In the genomic region with DNA sequence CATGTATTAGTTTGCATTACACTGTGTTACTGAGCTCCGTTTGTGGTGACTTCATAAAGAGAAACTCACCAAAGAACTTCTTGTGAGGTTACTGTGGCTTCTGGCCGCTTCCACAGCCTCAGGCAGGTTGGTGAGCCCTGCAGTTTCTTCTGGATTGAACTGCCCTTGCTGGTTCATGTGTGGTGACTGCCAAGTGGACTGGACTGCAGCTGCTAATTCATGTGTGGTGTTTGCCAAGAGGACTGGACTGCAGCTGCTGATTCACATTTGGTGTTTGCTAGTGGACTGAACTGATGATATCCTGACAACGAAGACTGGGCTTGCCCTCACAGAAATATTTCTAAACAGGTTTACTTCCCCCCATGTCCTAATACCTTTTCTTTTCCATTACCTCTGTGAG, we compare ENCODE assay signal across 34 mouse cellular contexts.
"Had no signal": no experiment of that assay in that cellular context is flagged by ENCODE, and none has a peak within 500 bp of the region (broad histone marks: within the 10 kb centered on the region; RNA-seq: fewer than 3 reads in every experiment).

No protein-coding gene starts in this region.

- H3K27ac ChIP-seq: heart, embryonic 10.5 days; heart, embryonic 13.5 days; heart, embryonic 15.5 days; hindbrain, embryonic 10.5 days; hindbrain, embryonic 12.5 days; hindbrain, embryonic 13.5 days; hindbrain, embryonic 14.5 days; hindbrain, embryonic 15.5 days; hindbrain, postnatal 0 days; intestine, embryonic 15.5 days; kidney, embryonic 15.5 days; kidney, postnatal 0 days; layer of hippocampus, adult 2 months had no signal

- H3K9me3 ChIP-seq: heart, embryonic 10.5 days; heart, embryonic 13.5 days; heart, embryonic 15.5 days; hindbrain, embryonic 10.5 days; hindbrain, embryonic 12.5 days; hindbrain, embryonic 15.5 days; intestine, embryonic 15.5 days; kidney, embryonic 15.5 days had no signal

- H3K9ac ChIP-seq: heart, embryonic 12.5 days; heart, embryonic 13.5 days; heart, embryonic 15.5 days; hindbrain, embryonic 12.5 days; hindbrain, embryonic 13.5 days; hindbrain, embryonic 14.5 days; hindbrain, embryonic 15.5 days; intestine, embryonic 15.5 days; kidney, embryonic 15.5 days had no signal

- DNase-seq: heart, postnatal 10 days; heart, postnatal 14 days; heart, postnatal 4 days; kidney, adult 11 months; kidney, adult 18-20 months; kidney, adult 2 months; kidney, adult 8-10 months; kidney, adult 9 months; kidney, postnatal 10 days; kidney, postnatal 14 days; kidney, postnatal 25 days; kidney, postnatal 36 days; kidney, postnatal 4 days; layer of hippocampus, adult 9-11 months; layer of hippocampus, postnatal 36 days had no signal

- H3K27me3 ChIP-seq: heart, embryonic 12.5 days; heart, embryonic 13.5 days; heart, embryonic 15.5 days; hindbrain, embryonic 12.5 days; hindbrain, embryonic 13.5 days; hindbrain, embryonic 15.5 days; intestine, embryonic 15.5 days; kidney, embryonic 15.5 days had no signal

- H3K4me3 ChIP-seq: heart, embryonic 10.5 days; heart, embryonic 12.5 days; heart, embryonic 13.5 days; heart, embryonic 15.5 days; hindbrain, embryonic 10.5 days; hindbrain, embryonic 12.5 days; hindbrain, embryonic 13.5 days; hindbrain, embryonic 15.5 days; intestine, embryonic 15.5 days; kidney, embryonic 15.5 days; layer of hippocampus, adult 2 months had no signal

- ATAC-seq: hindbrain, embryonic 16.5 days; hindbrain, postnatal 0 days; inflammation-experienced regulatory T-cells, adult 6 months; intestine, embryonic 15.5 days; intestine, embryonic 16.5 days; intestine, postnatal 0 days had no signal

- H3K4me1 ChIP-seq: heart, embryonic 10.5 days; heart, embryonic 15.5 days; hindbrain, embryonic 10.5 days; hindbrain, embryonic 12.5 days; intestine, embryonic 15.5 days; kidney, embryonic 15.5 days had no signal

- H3K4me2 ChIP-seq: heart, embryonic 11.5 days; heart, embryonic 12.5 days; heart, embryonic 13.5 days; heart, embryonic 15.5 days; hindbrain, embryonic 12.5 days; hindbrain, embryonic 13.5 days; hindbrain, embryonic 14.5 days; hindbrain, embryonic 15.5 days; intestine, embryonic 15.5 days; kidney, embryonic 15.5 days had no signal
